Mouse (Mus musculus) heart, embryonic 12.5 days (tissue): ENCODE measurements around the gene Pdxp. TPM values are rescaled to one million over a fixed set of nuclear protein-coding genes. Genes with fewer than 3 reads are reported as not detected.
"Not testable (repeated sequence)": the region's sequence is repeated elsewhere in the genome, so short reads cannot be mapped to it uniquely, and the experiment has no call there.

ENCODE experiments used
- ATAC-seq: fragments of 200-750 bp; cut with Nextera tagmentation; 2 replicates; pipeline ENCODE4 v1.8.0; 2017; ENCODE audit warnings: moderate TSS enrichment, moderate library complexity; ENCODE audit not compliant: insufficient number of reproducible peaks, low FRiP score
- H3K27ac ChIP-seq: fragments of 300-500 bp; sonication (generic); 2 replicates; pipeline ENCODE4 v1.5.1; 2016; ENCODE audit warnings: mild to moderate bottlenecking, moderate library complexity; ENCODE audit not compliant: poor library complexity, severe bottlenecking
- H3K27me3 ChIP-seq: fragments of 300-500 bp; sonication (generic); replicated peaks from 2 replicates; pipeline ENCODE4 v1.6.1; 2016; ENCODE audit warnings: mild to moderate bottlenecking, moderate library complexity
- H3K36me3 ChIP-seq: fragments of 300-500 bp; sonication (generic); 2 replicates; pipeline ENCODE4 v1.6.1; 2016; ENCODE audit warnings: mild to moderate bottlenecking, moderate library complexity
- H3K4me1 ChIP-seq: fragments of 300-500 bp; sonication (generic); replicated peaks from 2 replicates; pipeline ENCODE4 v1.6.1; 2016; ENCODE audit warnings: mild to moderate bottlenecking
- H3K4me2 ChIP-seq: fragments of 300-500 bp; sonication (generic); 2 replicates; pipeline ENCODE4 v1.6.1; 2016; ENCODE audit warnings: mild to moderate bottlenecking, moderate library complexity
- H3K4me3 ChIP-seq: fragments of 300-500 bp; sonication (generic); 2 replicates; pipeline ENCODE4 v1.5.1; 2016; ENCODE audit warnings: mild to moderate bottlenecking
- H3K9ac ChIP-seq: fragments of 300-500 bp; sonication (generic); 2 replicates; pipeline ENCODE4 v1.6.1; 2016; ENCODE audit warnings: mild to moderate bottlenecking, moderate library complexity
- H3K9me3 ChIP-seq: fragments of 300-500 bp; sonication (generic); replicated peaks from 2 replicates; pipeline ENCODE4 v1.6.1; 2016; ENCODE audit warnings: mild to moderate bottlenecking, moderate library complexity
- WGBS: fragments of 180-500 bp; shearing (Covaris S2); methylation state at CpG from one replicate; pipeline ENCODE4 v1.1.7; 2016; 5-methylcytosine and 5-hydroxymethylcytosine counted together
- polyA plus RNA-seq: library from polyadenylated mRNA; unstranded; fragments of >200 nt; fragmentation: Nextera tagmentation; extraction: Ambion mirVana; gene quantifications from 2 replicates; pipeline ENCODE4 v1.2.1, GENCODE M21; 2016

Gene Pdxp
- polyA plus RNA-seq, 1 experiment from 2014 or later: 33.4 TPM

GRCm38 (mm10) chr15:78877810-78878390 lies 35.8 kb upstream of the Pdxp start:
- peak overlapping the region; percentile 78 for H3K4me3 ChIP-seq
- ATAC-seq: no peak
- peak overlapping the region; percentile 99 for H3K27ac ChIP-seq
- WGBS: under 1% methylated on average over 17 of the region's 17 CpGs
- peak overlapping the region; percentile 77 for H3K4me2 ChIP-seq
- no peaks in the 10 kb centered on the region for H3K9me3 ChIP-seq
- peaks cover 43% of the 10 kb centered on the region for H3K4me1 ChIP-seq
- H3K36me3 ChIP-seq: peaks cover 32% of the 10 kb centered on the region
- no peaks in the 10 kb centered on the region for H3K27me3 ChIP-seq
- peak overlapping the region; percentile 90 for H3K9ac ChIP-seq

DNA sequence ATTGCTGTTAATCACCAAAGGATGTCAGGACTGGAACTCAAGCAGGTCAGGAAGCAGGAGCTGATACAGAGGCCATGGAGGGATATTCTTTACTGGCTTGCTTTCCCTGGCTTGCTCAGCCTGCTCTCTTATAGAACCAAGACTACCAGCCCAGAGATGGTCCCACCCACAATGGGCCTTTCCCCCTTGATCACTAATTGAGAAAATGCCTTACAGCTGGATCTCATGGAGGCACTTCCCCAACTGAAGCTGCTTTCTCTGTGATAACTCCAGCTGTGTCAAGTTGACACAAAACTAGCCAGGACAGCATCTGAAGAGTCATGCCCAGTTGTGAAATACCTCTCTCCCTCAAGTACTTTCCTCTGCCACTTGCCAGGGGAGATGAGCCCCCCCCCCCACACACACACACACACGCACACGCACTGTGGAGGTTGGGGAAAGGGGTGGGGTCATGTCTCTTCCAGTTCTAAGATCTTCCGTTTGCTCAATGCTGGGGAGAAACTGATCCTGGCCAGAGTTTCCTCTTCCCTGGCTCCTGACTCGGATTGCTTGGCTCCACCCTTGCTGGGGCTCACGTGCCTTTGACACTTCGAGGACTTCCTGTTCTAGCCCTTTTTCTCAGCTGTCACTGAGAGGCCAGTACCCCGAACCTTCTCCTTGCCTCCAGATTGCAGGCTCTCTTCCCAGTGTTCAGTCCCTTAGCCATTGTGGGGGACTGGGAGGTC lies 34.8 kb upstream of the Pdxp start:
- Histone ChIP-seq H3K36me3 (peaks cover 42% of the 10 kb centered on the region), H3K4me1 (peaks cover 39% of the 10 kb centered on the region), H3K4me2 (peak overlapping the region; percentile 77), H3K27ac (peak overlapping the region; percentile 48; the same call in 1 of the 2 replicates), H3K9ac (peak overlapping the region; percentile 42; the same call in 1 of the 2 replicates)
- WGBS: 49% methylated on average over 7 of the region's 7 CpGs
- H3K4me3 ChIP-seq, ATAC-seq, H3K9me3 ChIP-seq, H3K27me3 ChIP-seq: not testable (repeated sequence)

GRCm38 (mm10) chr15:78880432-78880831 lies 33.3 kb upstream of the Pdxp start:
- 91% methylated on average over 8 of the region's 8 CpGs for WGBS
- Histone ChIP-seq H3K27me3 (no peaks in the 10 kb centered on the region), H3K27ac (no peak overlapping the region), H3K4me3 (no peak overlapping the region), H3K9me3 (no peaks in the 10 kb centered on the region), H3K4me2 (no peak overlapping the region), H3K36me3 (peaks cover 55% of the 10 kb centered on the region), H3K4me1 (peaks cover 37% of the 10 kb centered on the region), H3K9ac (peak overlapping the region; percentile 42; the same call in 1 of the 2 replicates)
- no peak for ATAC-seq

GRCm38 (mm10) chr15:78881828-78882227 lies 31.9 kb upstream of the Pdxp start:
- no peak overlapping the region for H3K4me2 ChIP-seq
- H3K9ac ChIP-seq: no peak overlapping the region
- peaks cover 69% of the 10 kb centered on the region for H3K36me3 ChIP-seq
- H3K27me3 ChIP-seq: no peaks in the 10 kb centered on the region
- H3K4me1 ChIP-seq: peaks cover 27% of the 10 kb centered on the region
- no peak overlapping the region for H3K4me3 ChIP-seq
- H3K27ac ChIP-seq: no peak overlapping the region
- ATAC-seq: no peak
- WGBS: 77% methylated on average over 3 of the region's 3 CpGs
- no peaks in the 10 kb centered on the region for H3K9me3 ChIP-seq

GRCm38 (mm10) chr15:78889401-78889853 lies 24.3 kb upstream of the Pdxp start:
- H3K4me1 ChIP-seq: peaks cover 57% of the 10 kb centered on the region
- no peak overlapping the region for H3K4me3 ChIP-seq
- H3K27ac ChIP-seq: peak overlapping the region; percentile 14; the same call in 1 of the 2 replicates
- WGBS: 38% methylated on average over 13 of the region's 13 CpGs
- H3K9ac ChIP-seq: peak overlapping the region; percentile 44; the same call in 1 of the 2 replicates
- peak; percentile 46; the same call in 1 of the 2 replicates for ATAC-seq
- no peaks in the 10 kb centered on the region for H3K27me3 ChIP-seq
- H3K9me3 ChIP-seq: no peaks in the 10 kb centered on the region
- peaks cover 94% of the 10 kb centered on the region for H3K36me3 ChIP-seq
- 0 out of 2 replicates have a peak overlapping the region, but pooled peaks have one; percentile 14 for H3K4me2 ChIP-seq

GRCm38 (mm10) chr15:78892440-78892839 lies 21.3 kb upstream of the Pdxp start:
- no peak overlapping the region for H3K4me3 ChIP-seq
- H3K9me3 ChIP-seq: no peaks in the 10 kb centered on the region
- H3K36me3 ChIP-seq: peaks cover 74% of the 10 kb centered on the region
- no peaks in the 10 kb centered on the region for H3K27me3 ChIP-seq
- H3K4me1 ChIP-seq: peaks cover 85% of the 10 kb centered on the region
- 15% methylated on average over 7 of the region's 7 CpGs for WGBS
- peak; percentile 56 for ATAC-seq
- peak overlapping the region; percentile 27; the same call in 1 of the 2 replicates for H3K4me2 ChIP-seq
- peak overlapping the region; percentile 46; the same call in 1 of the 2 replicates for H3K9ac ChIP-seq
- peak overlapping the region; percentile 75 for H3K27ac ChIP-seq

GRCm38 (mm10) chr15:78894726-78895125 lies 19.0 kb upstream of the Pdxp start:
- Histone ChIP-seq H3K4me3 (no peak overlapping the region), H3K9ac (peak overlapping the region; percentile 55), H3K27me3 (no peaks in the 10 kb centered on the region), H3K4me1 (peaks cover 88% of the 10 kb centered on the region), H3K4me2 (peak overlapping the region; percentile 12; the same call in 1 of the 2 replicates), H3K27ac (peak overlapping the region; percentile 75), H3K36me3 (peaks cover 54% of the 10 kb centered on the region), H3K9me3 (no peaks in the 10 kb centered on the region)
- ATAC-seq: no peak
- 65% methylated on average over 13 of the region's 13 CpGs for WGBS

DNA sequence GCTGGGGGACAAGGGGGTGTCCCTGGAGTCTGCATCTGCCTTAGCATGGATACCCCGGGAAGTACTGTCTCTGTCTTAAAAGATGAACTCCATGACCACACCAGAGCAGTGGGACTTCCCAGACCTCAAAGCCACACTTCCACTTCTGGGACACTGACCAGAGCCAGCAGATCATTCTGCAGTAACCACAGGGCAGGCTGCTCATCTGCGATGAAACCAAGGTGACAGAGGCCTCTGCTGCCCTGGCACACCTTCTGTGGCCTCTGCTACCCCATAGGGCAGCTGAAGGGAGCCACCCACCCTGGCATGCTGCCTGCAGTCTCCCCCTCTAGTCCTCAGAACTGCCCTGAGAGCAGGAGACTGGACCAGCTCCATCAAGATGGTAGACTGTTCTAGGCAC lies 18.0 kb upstream of the Pdxp start:
- H3K4me2 ChIP-seq: no peak overlapping the region
- no peaks in the 10 kb centered on the region for H3K27me3 ChIP-seq
- peaks cover 45% of the 10 kb centered on the region for H3K36me3 ChIP-seq
- 0 out of 2 replicates have a peak overlapping the region, but pooled peaks have one; percentile 26 for H3K9ac ChIP-seq
- 84% methylated on average over 2 of the region's 2 CpGs for WGBS
- H3K4me1 ChIP-seq: peaks cover 87% of the 10 kb centered on the region
- no peak overlapping the region for H3K4me3 ChIP-seq
- H3K9me3 ChIP-seq: no peaks in the 10 kb centered on the region
- H3K27ac ChIP-seq: no peak overlapping the region
- no peak for ATAC-seq

DNA sequence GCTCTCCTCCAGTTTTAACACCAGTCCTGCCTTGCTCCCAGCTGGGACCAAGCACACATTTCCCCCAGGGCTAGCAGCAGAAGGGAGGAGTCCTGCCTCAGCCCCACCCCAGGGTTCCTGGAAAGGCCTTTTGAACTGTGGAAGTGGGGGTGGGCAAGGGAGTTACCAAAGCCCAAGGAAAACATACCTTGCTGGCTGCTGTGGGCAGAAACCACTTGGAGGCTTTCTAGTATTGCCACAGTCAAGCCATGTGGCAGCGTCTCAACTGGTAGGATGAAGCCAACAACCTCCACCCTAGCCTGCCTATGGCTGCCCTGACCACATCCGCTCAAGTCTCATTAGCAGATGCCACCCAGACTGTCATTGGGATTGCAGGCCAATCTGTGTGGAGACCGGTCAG lies 17.6 kb upstream of the Pdxp start:
- Histone ChIP-seq H3K9me3 (no peaks in the 10 kb centered on the region), H3K9ac (0 out of 2 replicates have a peak overlapping the region, but pooled peaks have one; percentile 26), H3K4me2 (no peak overlapping the region), H3K36me3 (peaks cover 41% of the 10 kb centered on the region), H3K27me3 (no peaks in the 10 kb centered on the region), H3K4me1 (peaks cover 89% of the 10 kb centered on the region), H3K4me3 (no peak overlapping the region), H3K27ac (no peak overlapping the region)
- ATAC-seq: no peak
- whole genome bisulfite sequencing: 73% methylated on average over 3 of the region's 3 CpGs

DNA sequence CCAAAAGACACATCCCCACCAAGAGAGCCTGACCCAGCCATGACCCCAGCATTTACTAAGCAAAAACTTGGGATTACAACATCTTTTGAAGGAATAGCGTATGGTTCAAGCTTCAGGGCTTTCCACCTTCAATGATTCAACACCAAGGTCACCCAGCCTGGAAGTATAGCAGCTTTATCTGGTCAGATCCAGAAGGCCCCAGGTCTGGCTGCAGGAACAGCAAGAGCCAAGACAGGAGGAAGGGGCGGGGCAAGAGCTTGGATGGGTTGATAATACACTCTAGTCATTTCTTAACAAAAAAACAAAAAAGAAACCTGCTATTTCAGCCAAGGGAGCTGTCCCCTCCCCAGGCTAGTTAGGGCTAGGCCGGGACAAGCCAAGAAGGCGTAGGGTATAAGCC lies 16.2 kb upstream of the Pdxp start:
- ATAC-seq: no peak
- Histone ChIP-seq H3K9ac (no peak overlapping the region), H3K4me1 (peaks cover 83% of the 10 kb centered on the region), H3K27ac (peak overlapping the region; percentile 46; the same call in 1 of the 2 replicates), H3K4me2 (0 out of 2 replicates have a peak overlapping the region, but pooled peaks have one; percentile 11), H3K36me3 (peaks cover 39% of the 10 kb centered on the region), H3K27me3 (no peaks in the 10 kb centered on the region), H3K4me3 (no peak overlapping the region), H3K9me3 (no peaks in the 10 kb centered on the region)
- WGBS: 75% methylated on average over 4 of the region's 4 CpGs

- no peak for ATAC-seq
- peaks cover 37% of the 10 kb centered on the region for H3K36me3 ChIP-seq
- H3K27ac ChIP-seq: peak overlapping the region; percentile 64
- WGBS: 41% methylated on average over 6 of the region's 6 CpGs
- peak overlapping the region; percentile 79 for H3K4me3 ChIP-seq
- H3K27me3 ChIP-seq: no peaks in the 10 kb centered on the region
- peak overlapping the region; percentile 39 for H3K9ac ChIP-seq
- peaks cover 79% of the 10 kb centered on the region for H3K4me1 ChIP-seq
- no peaks in the 10 kb centered on the region for H3K9me3 ChIP-seq
- peak overlapping the region; percentile 80 for H3K4me2 ChIP-seq
These were observed 15.2 kb upstream of the Pdxp start for GRCm38 (mm10) chr15:78898507-78899001.
